Mouse (Mus musculus): ENCODE results near the gene Gnao1. TPM values are rescaled to one million over a fixed set of nuclear protein-coding genes. Genes with fewer than 3 reads are reported as not detected.

Gene Gnao1
- total RNA-seq, 2 experiments from 2014 or later, result 7.0 to 9.8 TPM

GRCm38 (mm10) chr8:93840956-93841752 is 31.4 kb downstream of the Gnao1 start:
- intact Hi-C loops (cut with DNase I), result loop anchor here (10.0 kb wide), 1 partner anchor 246 kb away; no protein-coding TSS in a partner anchor
- DNase-seq, result no peak

GRCm38 (mm10) chr8:93842574-93842973 is 32.8 kb downstream of the Gnao1 start:
- DNase-seq, result no peak
- intact Hi-C loops (cut with DNase I), result loop anchor here (10.0 kb wide), 1 partner anchor 248 kb away; no protein-coding TSS in a partner anchor

GRCm38 (mm10) chr8:93843858-93844502 is 34.2 kb downstream of the Gnao1 start:
- intact Hi-C loops (cut with DNase I), result loop anchor here (10.0 kb wide), 1 partner anchor 249 kb away; no protein-coding TSS in a partner anchor

GRCm38 (mm10) chr8:93845186-93845585 is 35.4 kb downstream of the Gnao1 start:
- intact Hi-C loops (cut with DNase I), result loop anchor here (10.0 kb wide), 1 partner anchor 250 kb away; no protein-coding TSS in a partner anchor
- DNase-seq, result no peak

More at GRCm38 (mm10) chr8:93843858-93844502, 34.2 kb downstream of the Gnao1 start:
- DNase-seq, result no peak

GRCm38 (mm10) chr8:93852087-93852645 is 42.4 kb downstream of the Gnao1 start:
- DNase-seq, result no peak
- intact Hi-C loops (cut with DNase I), result no loop called here

- no peak for DNase-seq
- intact Hi-C loops (cut with DNase I), result no loop called here
Observed at GRCm38 (mm10) chr8:93852851-93853461, 43.2 kb downstream of the Gnao1 start.

- intact Hi-C loops (cut with DNase I), result no loop called here
- DNase-seq, result no peak
Observed at GRCm38 (mm10) chr8:93854676-93855075, 44.9 kb downstream of the Gnao1 start.

- intact Hi-C loops (cut with DNase I), result no loop called here
- DNase-seq, result no peak
Observed at GRCm38 (mm10) chr8:93855272-93855671, 45.5 kb downstream of the Gnao1 start.

GRCm38 (mm10) chr8:93857144-93857543 is 47.4 kb downstream of the Gnao1 start:
- DNase-seq, result no peak
- intact Hi-C loops (cut with DNase I), result no loop called here

- no peak for DNase-seq
Observed at GRCm38 (mm10) chr8:93858286-93858685, 48.5 kb downstream of the Gnao1 start.

GRCm38 (mm10) chr8:93860020-93860419 is 50.3 kb downstream of the Gnao1 start:
- DNase-seq, result no peak
- intact Hi-C loops (cut with DNase I), result no loop called here

More at GRCm38 (mm10) chr8:93858286-93858685, 48.5 kb downstream of the Gnao1 start:
- intact Hi-C loops (cut with DNase I), result no loop called here

GRCm38 (mm10) chr8:93864064-93864463 is 54.3 kb downstream of the Gnao1 start:
- intact Hi-C loops (cut with DNase I), result no loop called here
- DNase-seq, result no peak

GRCm38 (mm10) chr8:93866271-93866670 is 56.5 kb downstream of the Gnao1 start:
- intact Hi-C loops (cut with DNase I), result no loop called here
- DNase-seq, result no peak

GRCm38 (mm10) chr8:93868486-93869221 is 58.9 kb downstream of the Gnao1 start:
- no peak for DNase-seq
- intact Hi-C loops (cut with DNase I), result no loop called here

- no peak for DNase-seq
- intact Hi-C loops (cut with DNase I), result no loop called here
Observed at GRCm38 (mm10) chr8:93871275-93871674, 61.5 kb downstream of the Gnao1 start.

GRCm38 (mm10) chr8:93878396-93878795 is 68.6 kb downstream of the Gnao1 start:
- no peak for DNase-seq
- intact Hi-C loops (cut with DNase I), result no loop called here

GRCm38 (mm10) chr8:93879966-93880365 is 70.2 kb downstream of the Gnao1 start:
- intact Hi-C loops (cut with DNase I), result no loop called here
- no peak for DNase-seq

- DNase-seq, result no peak
- intact Hi-C loops (cut with DNase I), result no loop called here
Observed at GRCm38 (mm10) chr8:93881381-93881780, 71.6 kb downstream of the Gnao1 start.

GRCm38 (mm10) chr8:93883241-93883640 is 73.5 kb downstream of the Gnao1 start:
- DNase-seq, result no peak
- intact Hi-C loops (cut with DNase I), result no loop called here

GRCm38 (mm10) chr8:93883771-93884170 is 74.0 kb downstream of the Gnao1 start:
- DNase-seq, result no peak
- intact Hi-C loops (cut with DNase I), result no loop called here

All from gastrocnemius, postnatal 36 days (tissue).